Mouse (Mus musculus) CD4-positive, CD25-positive, alpha-beta regulatory T cell, adult 4 months (primary cell): ENCODE measurements at regions not wholly inside any gene's neighbourhood (a gene's known extent, or its start where the extent isn't known, plus 50 kb on each side); places are given as distances from the start of the nearest gene placed in this dataset.

Experiments
- ATAC-seq: one replicate; pipeline ENCODE4 v1.8.0; 2017

DNA sequence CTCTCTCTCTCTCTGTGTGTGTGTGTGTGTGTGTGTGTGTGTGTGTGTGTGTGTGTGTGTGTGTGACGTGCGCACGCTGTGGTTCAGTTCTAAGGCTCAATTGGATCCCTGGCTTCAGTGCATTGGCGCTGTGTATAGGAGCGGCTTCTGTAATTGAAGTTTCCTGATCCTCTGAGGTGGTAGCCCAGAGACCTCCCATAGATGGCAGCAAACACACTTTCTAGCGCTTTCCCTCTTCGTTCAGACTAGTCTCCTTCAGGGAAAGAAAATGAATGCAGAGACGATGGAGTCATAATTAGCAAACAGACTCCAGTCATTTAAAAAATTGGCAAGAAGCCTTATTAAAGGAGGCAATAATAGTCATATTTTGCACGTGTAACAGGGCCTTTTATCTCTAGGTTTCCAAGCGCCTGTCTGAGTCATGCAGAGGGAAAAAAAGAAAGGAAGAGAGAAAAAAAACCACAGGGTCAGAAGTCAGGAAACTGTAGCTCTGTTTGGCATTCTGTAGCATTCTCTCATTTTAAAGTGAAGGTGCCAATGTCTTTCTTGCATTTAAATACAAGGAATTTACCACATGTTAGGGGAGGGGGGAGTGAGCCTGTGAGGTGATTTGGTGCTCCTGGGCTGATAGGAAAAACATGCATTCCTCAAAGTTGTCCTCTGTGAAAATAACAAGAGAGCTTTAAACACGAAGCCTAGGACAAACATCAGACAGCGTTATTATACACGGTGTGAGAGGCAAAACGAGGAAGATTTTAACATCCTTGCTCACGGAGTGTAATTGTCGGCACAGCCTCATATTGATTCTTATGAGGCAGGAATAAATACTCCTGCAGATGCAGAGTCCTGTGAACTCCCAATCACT lies 439.4 kb upstream of the Kif2a start:
- ATAC-seq = peak; percentile 93

- no peak for ATAC-seq
Observed at GRCm38 (mm10) chr13:107458730-107459129, 436.8 kb upstream of the Kif2a start.

DNA sequence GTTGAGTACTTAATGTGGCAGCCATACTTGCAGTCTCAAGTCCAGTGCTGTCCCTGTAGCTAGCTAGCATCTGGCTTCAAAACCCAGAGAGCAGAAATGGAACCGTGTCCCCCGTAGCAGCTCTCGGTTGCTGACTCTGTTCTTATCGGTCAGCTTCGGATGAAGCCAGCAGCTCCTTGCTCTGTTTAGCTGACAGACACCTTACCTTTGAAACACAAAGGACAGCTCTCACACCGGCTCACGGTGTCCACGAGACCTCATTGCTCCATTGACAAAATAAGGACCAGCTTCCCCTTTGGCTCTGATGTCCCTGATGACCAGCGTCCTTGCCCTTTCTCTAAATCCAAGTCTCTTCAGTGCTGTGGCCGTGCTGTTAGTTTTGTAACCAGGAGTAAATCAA lies 435.3 kb upstream of the Kif2a start:
- ATAC-seq = no peak

- no peak for ATAC-seq
Observed at GRCm38 (mm10) chr13:107456394-107456793, 434.5 kb upstream of the Kif2a start.

- peak; percentile 79 for ATAC-seq
Observed at GRCm38 (mm10) chr13:107449598-107450179, 427.8 kb upstream of the Kif2a start.

DNA sequence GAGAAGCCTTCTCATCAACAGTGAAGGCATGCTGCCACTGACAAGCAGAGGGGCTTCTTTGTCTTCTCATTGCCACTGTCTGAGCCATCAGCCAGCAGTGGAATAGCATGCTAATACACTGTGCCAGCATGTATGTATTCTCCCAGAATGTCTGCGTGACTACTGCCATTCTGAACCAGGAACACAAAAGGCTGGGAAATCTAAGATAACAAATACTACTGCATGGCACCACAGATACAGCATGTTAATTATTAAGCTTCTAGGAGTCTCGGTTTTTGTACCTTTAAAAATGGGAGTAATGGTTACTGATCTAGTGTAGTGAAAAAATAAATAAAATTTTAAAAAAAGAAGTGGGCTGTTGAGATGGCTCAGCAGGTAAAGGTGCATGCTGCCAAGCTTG lies 425.9 kb upstream of the Kif2a start:
- ATAC-seq = no peak

DNA sequence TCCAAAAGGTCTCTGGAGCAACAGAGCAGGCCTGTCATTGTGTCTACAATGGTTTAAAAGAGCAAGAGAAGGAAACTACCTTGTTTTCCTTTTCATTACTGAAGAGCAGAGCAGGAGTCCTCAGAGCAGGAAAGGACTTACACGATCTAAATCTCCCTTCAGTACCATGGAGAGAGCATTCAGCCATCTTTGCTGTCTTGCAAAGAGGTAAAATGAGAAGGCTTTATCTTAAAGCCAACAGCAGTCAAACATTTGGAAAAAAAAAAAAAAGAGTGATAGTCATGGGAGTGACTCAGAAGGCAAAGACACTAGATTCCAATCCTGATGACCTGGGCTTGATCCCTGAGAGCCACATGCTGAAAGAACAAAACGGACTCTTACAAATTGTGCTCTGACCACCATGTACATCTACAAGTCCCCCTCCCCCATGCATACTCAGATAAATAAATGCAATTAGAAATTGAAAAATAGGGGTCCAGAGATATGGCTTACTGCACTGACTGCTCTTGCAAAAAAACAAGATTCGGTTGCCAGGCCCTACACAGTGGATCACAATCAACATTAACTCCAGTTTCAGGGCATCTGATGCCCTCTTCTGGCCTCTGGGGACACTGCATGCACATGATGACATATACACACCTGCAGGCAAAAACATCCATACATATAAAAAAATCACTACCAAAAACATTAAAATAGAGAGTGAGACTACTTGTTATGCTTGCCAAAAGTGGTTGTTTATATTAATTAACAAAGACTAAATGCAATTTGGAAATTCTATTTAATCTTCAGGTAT lies 397.6 kb upstream of the Kif2a start:
- no peak for ATAC-seq

DNA sequence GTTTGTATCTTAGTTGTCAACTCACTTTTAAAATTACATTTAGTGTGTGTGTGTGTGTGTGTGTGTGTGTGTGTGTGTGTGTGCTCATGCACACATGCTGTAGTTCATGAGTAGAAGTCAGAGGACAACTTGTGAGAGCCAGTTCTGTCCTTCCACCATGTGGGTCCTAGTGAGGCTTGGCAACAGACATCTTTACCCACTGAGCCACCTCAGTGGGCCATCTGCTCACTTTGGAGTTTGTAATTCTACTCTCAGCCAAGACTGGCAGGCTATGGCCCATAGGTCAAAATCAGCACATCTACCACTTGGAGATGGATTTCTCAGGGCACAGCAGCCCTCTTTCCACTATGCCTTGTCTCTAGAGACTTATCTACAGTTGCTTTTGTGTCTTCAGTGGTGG lies 388.3 kb upstream of the Kif2a start:
- ATAC-seq = no peak

GRCm38 (mm10) chr13:107407674-107408026 lies 385.7 kb upstream of the Kif2a start:
- ATAC-seq = no peak

GRCm38 (mm10) chr13:107406977-107407673 lies 385.2 kb upstream of the Kif2a start:
- ATAC-seq = no peak

GRCm38 (mm10) chr13:107398621-107399363 lies 376.9 kb upstream of the Kif2a start:
- no peak for ATAC-seq

GRCm38 (mm10) chr13:107396036-107396435 lies 374.1 kb upstream of the Kif2a start:
- ATAC-seq = no peak

GRCm38 (mm10) chr13:107394451-107394850 lies 372.5 kb upstream of the Kif2a start:
- ATAC-seq = no peak

GRCm38 (mm10) chr13:107389535-107390150 lies 367.7 kb upstream of the Kif2a start:
- ATAC-seq = no peak

DNA sequence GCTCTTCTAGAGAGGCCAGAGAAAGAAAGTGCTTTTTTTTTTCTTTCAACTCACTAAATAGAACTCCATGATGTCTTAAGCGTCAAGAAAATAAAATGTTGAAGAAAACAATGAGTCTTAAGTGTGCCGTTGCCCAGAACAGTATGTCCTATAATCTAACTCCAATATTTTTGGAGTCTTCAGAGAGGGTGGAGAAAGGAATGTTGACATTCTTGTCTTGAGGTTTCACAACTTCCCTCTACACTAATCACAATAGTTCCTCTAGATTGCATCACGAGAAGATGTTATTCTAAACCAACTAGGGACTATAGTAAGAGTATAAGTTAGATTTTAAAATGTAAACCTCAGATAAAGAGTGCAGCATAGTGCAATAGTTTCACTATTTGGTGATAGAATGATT lies 367.1 kb upstream of the Kif2a start:
- no peak for ATAC-seq

DNA sequence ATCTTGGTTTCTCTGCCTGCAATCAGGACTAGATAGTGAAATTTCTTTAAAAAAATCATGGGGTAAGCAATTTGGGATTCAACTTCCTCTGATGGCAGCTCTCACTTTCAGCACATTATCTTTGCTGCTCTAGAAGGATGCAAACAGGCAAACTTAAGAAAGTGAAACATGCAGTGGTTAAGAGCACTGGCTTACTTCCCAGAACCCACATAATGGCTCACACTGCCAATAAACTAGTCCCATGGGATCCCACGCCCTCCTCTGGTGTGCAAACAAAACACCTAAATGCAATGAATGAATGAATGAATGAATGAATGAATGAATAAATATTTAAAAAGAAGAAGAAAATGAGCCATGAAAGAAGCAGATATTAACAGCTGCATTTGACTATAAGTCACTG lies 356.1 kb upstream of the Kif2a start:
- no peak for ATAC-seq

GRCm38 (mm10) chr13:107372666-107373065 lies 350.7 kb upstream of the Kif2a start:
- ATAC-seq = no peak

DNA sequence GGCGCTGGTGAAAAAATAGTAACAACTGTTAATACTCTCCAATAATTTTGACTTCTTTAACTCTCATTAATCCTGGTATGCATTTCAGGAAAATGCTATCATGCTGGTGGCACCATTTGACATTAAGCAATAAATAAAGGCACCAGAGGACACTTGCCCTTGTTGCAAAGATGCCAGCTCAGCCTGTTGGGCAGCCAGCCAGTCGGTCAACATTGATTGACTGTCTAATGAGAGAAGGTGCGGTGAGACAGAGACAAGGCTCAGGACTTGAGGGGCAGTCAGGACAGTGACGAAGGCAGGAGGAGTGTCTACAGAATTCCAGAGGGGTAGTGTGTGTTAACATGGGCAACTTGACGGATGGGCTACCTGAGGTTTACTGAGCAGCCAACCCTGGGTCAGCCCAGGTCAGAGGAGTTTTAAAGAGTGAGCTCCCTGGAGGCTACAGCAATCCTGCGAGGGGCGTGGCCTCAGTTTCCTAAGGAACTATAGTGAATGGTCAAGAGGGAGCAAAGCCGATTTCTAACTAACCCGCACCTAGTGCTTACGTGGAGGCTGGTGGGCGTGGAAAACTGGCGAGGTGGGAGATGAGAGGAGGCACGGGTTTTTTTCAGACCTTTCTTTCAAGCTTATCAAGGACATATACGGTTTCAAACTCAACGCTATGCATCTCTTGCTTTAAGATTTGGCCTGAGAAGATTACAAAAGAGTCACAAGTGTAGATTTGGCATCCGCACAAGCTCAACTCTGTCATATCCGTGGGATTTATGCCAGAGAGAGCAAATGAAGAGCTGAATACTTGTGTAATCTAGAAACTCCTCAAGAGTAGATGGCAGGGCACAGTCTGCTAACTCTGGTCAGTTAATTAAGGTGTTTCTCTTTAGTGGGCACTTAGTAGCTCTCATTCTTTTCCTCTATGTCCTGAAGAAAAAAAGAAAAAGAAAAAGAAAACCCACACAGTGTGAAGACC lies 350.0 kb upstream of the Kif2a start:
- ATAC-seq = no peak

GRCm38 (mm10) chr13:107367639-107368038 lies 345.7 kb upstream of the Kif2a start:
- ATAC-seq = no peak

DNA sequence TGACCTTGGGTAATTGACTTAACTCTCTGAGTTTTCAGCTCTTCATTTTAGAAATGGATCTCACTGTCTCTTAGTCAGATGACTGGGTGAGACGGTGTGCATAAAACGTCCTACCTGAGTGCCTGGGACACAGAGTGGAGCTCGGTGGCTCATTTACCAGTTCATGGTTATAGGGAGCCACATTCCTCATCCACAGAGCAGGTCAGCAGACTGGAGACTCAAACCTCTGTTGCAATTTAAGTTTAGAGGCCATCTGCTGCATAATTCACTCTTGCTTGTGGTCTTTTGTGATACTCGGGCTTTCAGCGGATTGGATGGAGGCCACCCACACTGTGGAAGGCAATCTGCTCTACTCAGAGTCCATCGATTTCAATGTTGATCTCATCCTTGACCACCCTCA lies 343.8 kb upstream of the Kif2a start:
- ATAC-seq = no peak

DNA sequence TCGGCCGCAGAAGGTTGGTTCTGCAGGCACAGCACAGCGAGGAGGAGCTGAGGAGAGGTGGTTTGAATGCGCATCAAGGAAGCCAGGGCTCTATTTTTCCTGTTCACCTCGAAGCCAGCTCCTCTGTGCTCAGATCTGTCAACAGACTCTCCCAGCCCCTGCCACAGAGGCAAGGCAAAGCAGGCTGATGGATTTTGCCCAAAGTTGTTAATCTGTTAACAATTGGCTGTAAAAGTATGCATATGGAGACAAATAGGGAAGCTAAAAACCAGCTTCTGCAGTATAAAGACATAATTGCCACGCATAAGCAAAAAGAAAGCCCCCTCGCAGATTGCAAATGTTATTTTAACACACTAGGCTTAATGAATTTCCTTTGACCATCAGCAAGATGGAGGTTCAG lies 343.3 kb upstream of the Kif2a start:
- no peak for ATAC-seq
